Mouse (Mus musculus) G1E-ER4 (cell line): ENCODE data around the gene Fcgr1. TPM values are rescaled to one million over a fixed set of nuclear protein-coding genes. Genes with fewer than 3 reads are reported as not detected.
"Not testable (repeated sequence)": the region's sequence is repeated elsewhere in the genome, so short reads cannot be mapped to it uniquely, and the experiment has no call there.

Experiments used
- GATA1 ChIP-seq: IDR thresholded peaks from one replicate; pipeline ENCODE4 v1.8.0; 2012; ENCODE audit warnings: low read length, inconsistent platforms
- polyA plus RNA-seq: library from polyadenylated mRNA; stranded (reverse); fragments of >175 nt; gene quantifications from 2 replicates; pipeline ENCODE4 v1.2.3, GENCODE M21; 2012

Fcgr1 gene
- polyA plus RNA-seq, 1 experiment, result not detected

- TF ChIP-seq GATA1, result no peak
Observed at GRCm38 (mm10) chr3:96262216-96262875, 31.4 kb downstream of the Fcgr1 start.

GRCm38 (mm10) chr3:96261623-96262022, 32.1 kb downstream of the Fcgr1 start:
- no peak for TF ChIP-seq GATA1

GRCm38 (mm10) chr3:96260220-96260619, 33.5 kb downstream of the Fcgr1 start:
- TF ChIP-seq GATA1, result no peak

- no peak for TF ChIP-seq GATA1
Observed at GRCm38 (mm10) chr3:96257190-96257589, 36.6 kb downstream of the Fcgr1 start.

- TF ChIP-seq GATA1, result peak; percentile 18
Observed at GRCm38 (mm10) chr3:96255926-96256593, 37.7 kb downstream of the Fcgr1 start.

- peak; percentile 98 for TF ChIP-seq GATA1
Observed at GRCm38 (mm10) chr3:96254683-96255355, 39.0 kb downstream of the Fcgr1 start.

- no peak for TF ChIP-seq GATA1
Observed at GRCm38 (mm10) chr3:96251787-96252186, 42.0 kb downstream of the Fcgr1 start.

GRCm38 (mm10) chr3:96250890-96251289, 42.9 kb downstream of the Fcgr1 start:
- no peak for TF ChIP-seq GATA1

- no peak for TF ChIP-seq GATA1
Observed at GRCm38 (mm10) chr3:96249034-96249345, 44.8 kb downstream of the Fcgr1 start.

- no peak for TF ChIP-seq GATA1
Observed at GRCm38 (mm10) chr3:96248141-96249033, 45.4 kb downstream of the Fcgr1 start.

- no peak for TF ChIP-seq GATA1
Observed at GRCm38 (mm10) chr3:96247356-96248140, 46.2 kb downstream of the Fcgr1 start.

GRCm38 (mm10) chr3:96246427-96246856, 47.3 kb downstream of the Fcgr1 start, which contains the start of gene Hist2h3c1:
Hist2h3c1 (plus strand) TSS chr3:96246685.
- TF ChIP-seq GATA1, result not testable (repeated sequence)

GRCm38 (mm10) chr3:96245003-96245886, 48.5 kb downstream of the Fcgr1 start, which contains the start of gene Hist2h2aa1:
Hist2h2aa1 (plus strand) TSS chr3:96245497.
- TF ChIP-seq GATA1, result not testable (repeated sequence)

- no peak for TF ChIP-seq GATA1
Observed at GRCm38 (mm10) chr3:96243921-96244572, 49.7 kb downstream of the Fcgr1 start.
